Mouse (Mus musculus) forebrain, embryonic 11.5 days (tissue): ENCODE measurements around the gene Galnt6. TPM values are rescaled to one million over a fixed set of nuclear protein-coding genes. Genes with fewer than 3 reads are reported as not detected.

ENCODE experiments used
- ATAC-seq: fragments of 200-750 bp; cut with Nextera tagmentation; replicated peaks from 2 replicates; pipeline ENCODE4 v1.8.0; 2017; ENCODE audit warnings: moderate TSS enrichment; ENCODE audit not compliant: low FRiP score
- DNase-seq: peaks from one replicate; pipeline ENCODE4 v3.0.0-alpha.2; 2017; ENCODE audit warnings: low spot score
- H3K27ac ChIP-seq: fragments of 300-500 bp; sonication (generic); 2 replicates; pipeline ENCODE4 v1.5.1; 2014; ENCODE audit warnings: low read depth, low read length
- H3K27me3 ChIP-seq: fragments of 300-500 bp; sonication (generic); 2 replicates; pipeline ENCODE4 v1.6.1; 2014; ENCODE audit warnings: mild to moderate bottlenecking, low read length, mixed read lengths; ENCODE audit not compliant: control insufficient read depth, insufficient read depth
- H3K36me3 ChIP-seq: fragments of 300-500 bp; sonication (generic); 2 replicates; pipeline ENCODE4 v1.6.1; 2014; ENCODE audit warnings: mild to moderate bottlenecking, low read length, moderate library complexity, mixed read lengths; ENCODE audit not compliant: control insufficient read depth, insufficient read depth
- H3K4me1 ChIP-seq: fragments of 300-500 bp; sonication (generic); replicated peaks from 2 replicates; pipeline ENCODE4 v1.6.1; 2014; ENCODE audit warnings: low read length, mixed read lengths; ENCODE audit not compliant: control insufficient read depth, insufficient read depth
- H3K4me2 ChIP-seq: fragments of 300-500 bp; sonication (generic); 2 replicates; pipeline ENCODE4 v1.6.1; 2014; ENCODE audit warnings: low read depth, mild to moderate bottlenecking, low read length, moderate library complexity, mixed read lengths; ENCODE audit not compliant: severe bottlenecking
- H3K4me3 ChIP-seq: fragments of 300-500 bp; sonication (generic); 2 replicates; pipeline ENCODE4 v1.5.1; 2014; ENCODE audit warnings: low read depth, low read length
- H3K9ac ChIP-seq: fragments of 300-500 bp; sonication (generic); 2 replicates; pipeline ENCODE4 v1.6.1; 2014; ENCODE audit warnings: low read length
- H3K9me3 ChIP-seq: fragments of 300-500 bp; sonication (generic); 2 replicates; pipeline ENCODE4 v1.6.1; 2016; ENCODE audit warnings: low read length, mixed read lengths; ENCODE audit not compliant: control insufficient read depth
- WGBS: fragments of 180-500 bp; shearing (Covaris S2); extraction: QIAGEN DNeasy Blood & Tissue Kit; methylation state at CpG from one replicate; pipeline ENCODE4 v1.1.7; 2014; 5-methylcytosine and 5-hydroxymethylcytosine counted together
- polyA plus RNA-seq: library from polyadenylated mRNA; unstranded; fragments of >200 nt; fragmentation: Nextera tagmentation; extraction: Ambion mirVana; gene quantifications from 2 replicates; pipeline ENCODE4 v1.2.1, GENCODE M21; 2014

The Galnt6 gene
- polyA plus RNA-seq, 1 experiment from 2014 or later = 0.20 TPM

GRCm38 (mm10) chr15:100720066-100720465 lies 9.1 kb downstream of the Galnt6 start:
- Histone ChIP-seq H3K4me2 (no peak overlapping the region), H3K27ac (no peak overlapping the region), H3K27me3 (no peaks in the 10 kb centered on the region), H3K36me3 (no peaks in the 10 kb centered on the region), H3K9me3 (no peaks in the 10 kb centered on the region), H3K9ac (no peak overlapping the region), H3K4me3 (no peak overlapping the region), H3K4me1 (no peaks in the 10 kb centered on the region)
- WGBS = 87% methylated on average over 10 of the region's 10 CpGs
- ATAC-seq (no peak), DNase-seq (no peak)

GRCm38 (mm10) chr15:100719217-100719616 lies 10.0 kb downstream of the Galnt6 start:
- Histone ChIP-seq H3K27ac (no peak overlapping the region), H3K27me3 (no peaks in the 10 kb centered on the region), H3K36me3 (no peaks in the 10 kb centered on the region), H3K4me1 (no peaks in the 10 kb centered on the region), H3K4me3 (no peak overlapping the region), H3K4me2 (no peak overlapping the region), H3K9ac (no peak overlapping the region), H3K9me3 (no peaks in the 10 kb centered on the region)
- ATAC-seq (no peak), DNase-seq (no peak)
- WGBS = 93% methylated on average over 5 of the region's 5 CpGs

- Histone ChIP-seq H3K27me3 (no peaks in the 10 kb centered on the region), H3K9me3 (no peaks in the 10 kb centered on the region), H3K27ac (no peak overlapping the region), H3K4me3 (no peak overlapping the region), H3K36me3 (no peaks in the 10 kb centered on the region), H3K9ac (no peak overlapping the region), H3K4me1 (no peaks in the 10 kb centered on the region), H3K4me2 (no peak overlapping the region)
- ATAC-seq = no peak
- no peak for DNase-seq
- WGBS = 78% methylated on average over 11 of the region's 11 CpGs
These were observed 10.6 kb downstream of the Galnt6 start for GRCm38 (mm10) chr15:100718572-100718971.

DNA sequence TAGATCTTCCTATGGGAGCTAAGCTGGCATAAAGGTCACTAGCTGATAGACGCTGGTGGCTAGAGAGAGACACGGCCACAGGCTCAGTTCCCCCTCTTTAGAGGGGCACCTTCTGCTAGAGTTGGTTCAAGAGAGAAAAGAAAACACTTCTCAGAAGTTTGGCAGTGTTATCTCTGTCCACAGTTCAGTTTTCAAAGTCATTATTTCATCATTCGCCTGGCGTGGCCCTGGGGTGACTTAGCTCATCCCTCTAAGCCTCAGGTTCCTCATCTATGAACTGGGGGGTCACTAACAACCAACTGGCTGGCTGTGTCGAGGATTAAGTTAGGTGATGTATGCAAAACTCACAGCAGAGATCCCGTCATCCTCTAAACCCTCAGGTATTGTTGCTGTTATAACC lies 11.2 kb downstream of the Galnt6 start:
- Histone ChIP-seq H3K4me2 (no peak overlapping the region), H3K9ac (no peak overlapping the region), H3K9me3 (no peaks in the 10 kb centered on the region), H3K27me3 (no peaks in the 10 kb centered on the region), H3K27ac (no peak overlapping the region), H3K4me1 (no peaks in the 10 kb centered on the region), H3K36me3 (no peaks in the 10 kb centered on the region), H3K4me3 (no peak overlapping the region)
- ATAC-seq = no peak
- 89% methylated on average over 6 of the region's 6 CpGs for WGBS
- no peak for DNase-seq

- WGBS = 50% methylated on average over 9 of the region's 9 CpGs
- Histone ChIP-seq H3K27me3 (no peaks in the 10 kb centered on the region), H3K9me3 (no peaks in the 10 kb centered on the region), H3K4me3 (no peak overlapping the region), H3K4me2 (no peak overlapping the region), H3K36me3 (no peaks in the 10 kb centered on the region), H3K9ac (no peak overlapping the region; the same call in 1 of the 2 replicates), H3K4me1 (no peaks in the 10 kb centered on the region), H3K27ac (no peak overlapping the region)
- no peak for ATAC-seq
- DNase-seq = no peak
These were observed 13.7 kb downstream of the Galnt6 start for GRCm38 (mm10) chr15:100715399-100715993.

- H3K4me3 ChIP-seq = no peak overlapping the region
- 95% methylated on average over 8 of the region's 8 CpGs for WGBS
- no peak overlapping the region for H3K9ac ChIP-seq
- no peak for ATAC-seq
- H3K4me1 ChIP-seq = no peaks in the 10 kb centered on the region
- H3K27me3 ChIP-seq = no peaks in the 10 kb centered on the region
- H3K4me2 ChIP-seq = no peak overlapping the region
- H3K27ac ChIP-seq = no peak overlapping the region
- H3K9me3 ChIP-seq = no peaks in the 10 kb centered on the region
- no peak for DNase-seq
- H3K36me3 ChIP-seq = no peaks in the 10 kb centered on the region
These were observed 14.7 kb downstream of the Galnt6 start for GRCm38 (mm10) chr15:100714470-100714869.

DNA sequence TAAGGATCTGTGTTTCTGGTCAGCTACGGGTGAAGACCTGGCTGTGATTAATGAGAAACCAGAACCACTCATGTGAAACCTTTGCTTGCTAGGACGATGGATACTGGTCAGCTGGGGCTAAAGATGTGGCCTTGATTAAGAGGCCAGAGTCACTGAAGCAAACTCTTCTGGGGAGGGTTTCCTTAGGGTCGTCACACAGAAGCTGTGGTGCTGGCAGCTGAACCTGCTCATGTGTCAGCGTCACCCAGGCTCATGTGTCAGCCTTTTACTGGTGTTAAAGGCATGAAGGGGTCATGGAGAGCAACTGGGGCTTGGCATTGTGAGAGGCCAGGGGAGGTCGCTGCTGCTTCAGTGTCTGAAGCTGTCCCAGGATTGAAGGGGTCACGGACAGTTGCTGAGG lies 18.3 kb downstream of the Galnt6 start:
- 69% methylated on average over 6 of the region's 6 CpGs for WGBS

GRCm38 (mm10) chr15:100708433-100709078 lies 20.6 kb downstream of the Galnt6 start:
- WGBS = 85% methylated on average over 8 of the region's 8 CpGs
- H3K27me3 ChIP-seq = no peaks in the 10 kb centered on the region
- H3K9ac ChIP-seq = no peak overlapping the region
- ATAC-seq = no peak
- H3K4me2 ChIP-seq = no peak overlapping the region
- H3K9me3 ChIP-seq = no peaks in the 10 kb centered on the region
- no peaks in the 10 kb centered on the region for H3K4me1 ChIP-seq
- no peak overlapping the region for H3K4me3 ChIP-seq
- no peak overlapping the region for H3K27ac ChIP-seq
- no peaks in the 10 kb centered on the region for H3K36me3 ChIP-seq
- DNase-seq = no peak

More for the DNA sequence above, 18.3 kb downstream of the Galnt6 start:
- H3K4me1 ChIP-seq = no peaks in the 10 kb centered on the region
- no peaks in the 10 kb centered on the region for H3K36me3 ChIP-seq
- no peaks in the 10 kb centered on the region for H3K27me3 ChIP-seq
- H3K9me3 ChIP-seq = no peaks in the 10 kb centered on the region
- no peak overlapping the region for H3K9ac ChIP-seq
- no peak overlapping the region for H3K4me2 ChIP-seq
- no peak overlapping the region for H3K4me3 ChIP-seq
- no peak for DNase-seq
- no peak overlapping the region for H3K27ac ChIP-seq
- no peak for ATAC-seq

- ATAC-seq = no peak
- 76% methylated on average over 8 of the region's 8 CpGs for WGBS
- Histone ChIP-seq H3K4me2 (no peak overlapping the region), H3K9ac (no peak overlapping the region), H3K27me3 (peaks cover 3% of the 10 kb centered on the region; the same call in 1 of the 2 replicates), H3K36me3 (no peaks in the 10 kb centered on the region), H3K9me3 (no peaks in the 10 kb centered on the region), H3K4me1 (no peaks in the 10 kb centered on the region), H3K27ac (no peak overlapping the region), H3K4me3 (no peak overlapping the region)
- no peak for DNase-seq
These were observed 22.9 kb downstream of the Galnt6 start for GRCm38 (mm10) chr15:100706226-100706625.
